Mouse (Mus musculus) hindbrain, embryonic 16.5 days (tissue): ENCODE measurements at regions not wholly inside any gene's neighbourhood (a gene's known extent, or its start where the extent isn't known, plus 50 kb on each side); places are given as distances from the start of the nearest gene placed in this dataset.

Experiments used
- ATAC-seq: fragments of 200-750 bp; cut with Nextera tagmentation; 2 replicates; pipeline ENCODE4 v1.8.0; 2017; ENCODE audit warnings: moderate TSS enrichment, moderate library complexity
- H3K27ac ChIP-seq: fragments of 300-500 bp; sonication (generic); 2 replicates; pipeline ENCODE4 v1.5.1; 2014; ENCODE audit warnings: low read depth, mild to moderate bottlenecking, control low read depth, low read length, moderate library complexity
- H3K27me3 ChIP-seq: fragments of 300-500 bp; sonication (generic); replicated peaks from 2 replicates; pipeline ENCODE4 v1.6.1; 2014; ENCODE audit warnings: low read length; ENCODE audit not compliant: control insufficient read depth, insufficient read depth
- H3K36me3 ChIP-seq: fragments of 300-500 bp; sonication (generic); 2 replicates; pipeline ENCODE4 v1.6.1; 2014; ENCODE audit warnings: mild to moderate bottlenecking, low read length, moderate library complexity, mixed read lengths; ENCODE audit not compliant: control insufficient read depth, insufficient read depth
- H3K4me1 ChIP-seq: fragments of 300-500 bp; sonication (generic); 2 replicates; pipeline ENCODE4 v1.6.1; 2014; ENCODE audit warnings: low read depth, low read length; ENCODE audit not compliant: control insufficient read depth, insufficient read depth
- H3K4me2 ChIP-seq: fragments of 300-500 bp; sonication (generic); 2 replicates; pipeline ENCODE4 v1.6.1; 2014; ENCODE audit warnings: mild to moderate bottlenecking, low read length, control low read depth, moderate library complexity
- H3K4me3 ChIP-seq: fragments of 300-500 bp; sonication (generic); 2 replicates; pipeline ENCODE4 v1.5.1; 2014; ENCODE audit warnings: mild to moderate bottlenecking, low read length, control low read depth, moderate library complexity
- H3K9ac ChIP-seq: fragments of 300-500 bp; sonication (generic); 2 replicates; pipeline ENCODE4 v1.6.1; 2014; ENCODE audit warnings: low read depth, mild to moderate bottlenecking, control low read depth, low read length, moderate library complexity
- H3K9me3 ChIP-seq: fragments of 300-500 bp; sonication (generic); 2 replicates; pipeline ENCODE4 v1.6.1; 2014; ENCODE audit warnings: mild to moderate bottlenecking, low read length, moderate library complexity; ENCODE audit not compliant: control insufficient read depth
- WGBS: fragments of 180-500 bp; shearing (Covaris S2); extraction: QIAGEN DNeasy Blood & Tissue Kit; methylation state at CpG from one replicate; pipeline ENCODE4 v1.1.7; 2014; 5-methylcytosine and 5-hydroxymethylcytosine counted together

- Histone ChIP-seq H3K4me2 (no peak overlapping the region), H3K27me3 (no peaks in the 10 kb centered on the region), H3K9ac (no peak overlapping the region), H3K4me3 (no peak overlapping the region), H3K9me3 (no peaks in the 10 kb centered on the region), H3K27ac (no peak overlapping the region), H3K4me1 (no peaks in the 10 kb centered on the region), H3K36me3 (no peaks in the 10 kb centered on the region)
- 48% methylated on average over 1 of the region's 1 CpGs for WGBS
- no peak for ATAC-seq
Measured at GRCm38 (mm10) chr2:82620553-82620952, 322.9 kb upstream of the Fsip2 start.

GRCm38 (mm10) chr2:82644428-82644827 is 299.0 kb upstream of the Fsip2 start:
- Histone ChIP-seq H3K9me3 (no peaks in the 10 kb centered on the region), H3K36me3 (no peaks in the 10 kb centered on the region), H3K27ac (no peak overlapping the region), H3K4me2 (no peak overlapping the region), H3K4me3 (no peak overlapping the region), H3K4me1 (no peaks in the 10 kb centered on the region), H3K27me3 (no peaks in the 10 kb centered on the region), H3K9ac (no peak overlapping the region)
- WGBS = 74% methylated on average over 1 of the region's 1 CpGs
- ATAC-seq = no peak; the same call in 1 of the 2 replicates
